Comparison of ENCODE assay signal across 8 mouse cellular contexts in genomic region chr16:36941137-36941727, GRCm38 (mm10). TPM values are rescaled to one million over a fixed set of nuclear protein-coding genes. Genes with fewer than 3 reads are reported as not detected.
DNase-seq lines count a peak whose midpoint lies in the region; ATAC-seq and TF ChIP-seq lines count a peak whose summit lies in the region.
"Had no signal": no experiment of that assay in that cellular context is flagged by ENCODE, and none has a peak within 500 bp of the region (broad histone marks: within the 10 kb centered on the region; RNA-seq: fewer than 3 reads in every experiment).

No protein-coding gene starts in this region.

- H3K27me3 ChIP-seq in liver, adult 2 months (ENCODE audit: control insufficient read depth, insufficient read depth, low read length): no peaks in the 10 kb centered on the region
- H3K27me3 ChIP-seq in heart, embryonic 13.5 days (replicated peaks): no peaks in the 10 kb centered on the region

- H3K36me3 ChIP-seq in liver, adult 2 months (ENCODE audit: control insufficient read depth, insufficient read depth, low read length): no peaks in the 10 kb centered on the region; the same call in 1 of the 2 replicates
- H3K36me3 ChIP-seq in heart, embryonic 13.5 days: no peaks in the 10 kb centered on the region
- H3K36me3 ChIP-seq: hindbrain, embryonic 10.5 days had no signal

- no peak overlapping the region for H3K4me3 ChIP-seq in liver, adult 2 months (ENCODE audit: insufficient read depth, low read depth, low read length)
- H3K4me3 ChIP-seq in heart, embryonic 13.5 days: no peak overlapping the region
- H3K4me3 ChIP-seq: hindbrain, embryonic 10.5 days had no signal

- no peaks in the 10 kb centered on the region for H3K9me3 ChIP-seq in heart, embryonic 13.5 days
- H3K9me3 ChIP-seq: hindbrain, embryonic 10.5 days had no signal

- peaks cover 5% of the 10 kb centered on the region for H3K4me1 ChIP-seq in liver, adult 2 months (ENCODE audit: control insufficient read depth, insufficient read depth, low read length)
- H3K4me1 ChIP-seq in heart, embryonic 13.5 days: peaks cover 10% of the 10 kb centered on the region

- H3K4me2 ChIP-seq in heart, embryonic 13.5 days: no peak overlapping the region

- no peak for TF ChIP-seq CTCF in liver, adult 2 months (IDR thresholded peaks at IDR 0.05; ENCODE audit: low read depth, low read length)

- no peak for TF ChIP-seq POLR2A in liver, adult 2 months (IDR thresholded peaks at IDR 0.05; ENCODE audit: extremely low read depth, insufficient read depth, low read length)

- H3K27ac ChIP-seq in liver, adult 2 months (replicated peaks; ENCODE audit: insufficient read depth, low read depth, low read length): peak overlapping the region; percentile 51
- H3K27ac ChIP-seq in heart, embryonic 13.5 days (replicated peaks): peak overlapping the region; percentile 40; the same call in 1 of the 2 replicates
- H3K27ac ChIP-seq: hindbrain, embryonic 10.5 days had no signal

- no peaks in the 10 kb centered on the region; the same call in 1 of the 2 replicates for H3K79me2 ChIP-seq in liver, adult 2 months (ENCODE audit: control insufficient read depth, insufficient read depth, low read length)

- peak; percentile 95 for ATAC-seq in activated CD4-positive, CD25-positive, alpha-beta regulatory T cell, adult 4 months
- ATAC-seq in heart, embryonic 13.5 days (ENCODE audit: extremely low read depth, insufficient number of reproducible peaks, low FRiP score, low TSS enrichment): no peak
- peak; percentile 87 for ATAC-seq in neutrophil, adult 5-6 weeks (ENCODE audit: extremely low read depth, insufficient number of reproducible peaks, low FRiP score, poor library complexity, severe bottlenecking)

- no peak overlapping the region for H3K9ac ChIP-seq in liver, adult 2 months (ENCODE audit: low read depth, low read length)
- H3K9ac ChIP-seq in heart, embryonic 13.5 days: no peak overlapping the region

- DNase-seq in liver, adult 2 months (ENCODE audit: extremely low read depth, low read depth, low spot score): peak; percentile 43
- no peak for DNase-seq in liver
- no peak for DNase-seq in right cerebral cortex, postnatal 14 days
- no peak for DNase-seq in left cerebral cortex, adult 11 months (ENCODE audit: low spot score)

- 60% methylated on average over 6 of the region's 6 CpGs for WGBS in liver, adult 2 months
- 55% methylated on average over 6 of the region's 6 CpGs for WGBS in heart, embryonic 13.5 days

RNA-seq across cellular contexts. Expression of gene Hcls1, which starts 6.4 kb away (rescaled TPM):
- total RNA-seq in liver, adult 2 months (2014; rRNA removed): 4.8 and 5.0 TPM in 2 replicates
- 4.2 and 5.1 TPM in 2 replicates for polyA plus RNA-seq in liver, adult 2 months (2012; rRNA removed)
- polyA plus RNA-seq in activated CD4-positive, CD25-positive, alpha-beta regulatory T cell, adult 4 months (2017; shearing (Covaris generic)): 100 to 1,000 TPM; 134 to 224 TPM
- 5.5 and 5.8 TPM in 2 replicates for polyA plus RNA-seq in heart, embryonic 13.5 days (2015; fragmentation: Nextera tagmentation; extraction: Ambion mirVana)
- total RNA-seq in neutrophil, adult 5-6 weeks (2017): 537 and 551 TPM in 2 replicates

RNA-seq across cellular contexts. Expression of gene Fbxo40, which starts 49.0 kb away (rescaled TPM):
- total RNA-seq in liver, adult 2 months (2014; rRNA removed): 0.07 and 0.37 TPM in 2 replicates
- polyA plus RNA-seq in liver, adult 2 months (2012; rRNA removed): 0.09 and 0.21 TPM in 2 replicates
- polyA plus RNA-seq in activated CD4-positive, CD25-positive, alpha-beta regulatory T cell, adult 4 months (2017; shearing (Covaris generic)): 1 to 10 TPM in 1 of 2 experiments, under 1 TPM in 1; 0.88 to 1.3 TPM
- polyA plus RNA-seq in heart, embryonic 13.5 days (2015; fragmentation: Nextera tagmentation; extraction: Ambion mirVana): 8.5 and 8.8 TPM in 2 replicates
- 0.47 and 0.61 TPM in 2 replicates for total RNA-seq in neutrophil, adult 5-6 weeks (2017)
- polyA plus RNA-seq: hindbrain, embryonic 10.5 days had no signal

Comparison
In these comparisons a context has a peak if more than half of its experiments do, and no peak if none do; other contexts are left out.
1. RNA of gene Hcls1, which starts 6.4 kb away (polyA plus RNA-seq): 134 to 224 TPM in activated CD4-positive, CD25-positive, alpha-beta regulatory T cell, adult 4 months; 5.5 to 5.8 TPM in heart, embryonic 13.5 days and 4.2 to 5.1 TPM in liver, adult 2 months; every median in the first group is over 10 times any median in the second.